Mouse (Mus musculus): ENCODE results near the gene Gm10961.

DNA sequence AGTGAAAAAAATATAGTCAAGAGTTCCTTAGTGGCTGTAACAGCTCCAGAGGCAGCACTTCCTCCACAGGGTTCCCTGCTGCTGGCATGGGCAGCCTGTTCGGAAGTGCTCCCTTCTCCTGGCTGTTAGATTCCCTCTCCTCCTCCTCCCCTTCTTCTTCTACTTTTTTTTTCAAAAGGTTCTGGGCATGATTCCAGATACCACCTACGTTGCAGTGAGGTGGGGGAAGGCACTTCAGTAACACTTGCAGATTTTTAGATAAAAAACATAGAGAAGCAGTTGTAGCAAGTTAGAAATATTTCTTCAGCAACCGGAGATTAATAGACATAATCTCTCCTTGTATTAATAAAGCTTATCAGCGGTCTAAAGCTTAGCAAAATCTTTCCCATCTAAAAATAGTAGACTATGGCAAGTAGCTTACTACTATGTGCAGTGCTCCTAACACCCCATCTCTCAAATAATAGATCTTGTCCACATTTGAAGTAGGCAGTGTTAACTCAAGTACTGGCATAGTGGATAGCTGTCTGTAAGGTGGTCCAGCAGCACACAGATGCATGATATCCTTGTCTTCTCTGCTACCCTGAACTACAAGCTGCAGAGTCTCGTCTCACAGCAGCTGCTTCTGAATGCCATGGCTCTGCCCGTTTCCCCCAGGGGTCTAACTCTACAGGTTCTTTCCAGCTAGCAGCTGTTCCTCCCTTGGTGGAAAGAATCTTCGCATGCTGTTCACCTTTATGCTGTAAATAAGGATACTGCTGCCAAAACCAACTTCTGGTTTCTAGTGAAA, 49.9 kb downstream of the Gm10961 start:
- TF ChIP-seq CTCF (IDR thresholded peaks at IDR 0.05): no peak
- TF ChIP-seq EP300 (IDR thresholded peaks at IDR 0.05): no peak

Measured in lung, postnatal 0 days (tissue).